In the genomic region with DNA sequence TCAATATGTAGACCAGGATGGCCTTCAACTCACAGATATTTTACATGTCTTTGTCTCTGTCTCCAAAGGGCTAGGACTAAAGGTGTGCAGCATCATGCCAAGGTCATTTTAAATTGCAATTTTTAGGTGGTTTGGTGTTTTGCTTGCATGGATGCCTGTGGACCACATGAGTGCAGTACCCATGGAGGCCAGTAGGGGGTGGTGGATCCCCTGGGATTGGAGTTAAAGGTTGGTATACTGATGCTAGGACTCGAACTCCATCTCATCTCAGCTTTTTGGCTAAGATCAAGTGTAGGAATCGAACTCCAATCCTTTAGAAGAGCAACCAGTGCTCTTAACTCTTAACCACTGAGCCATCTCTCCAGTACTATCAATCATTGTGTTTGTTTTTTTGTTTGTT, we compare ENCODE assay signal across 9 mouse cellular contexts. TPM values are rescaled to one million over a fixed set of nuclear protein-coding genes. Genes with fewer than 3 reads are reported as not detected.
DNase-seq lines count a peak whose midpoint lies in the region; ATAC-seq and TF ChIP-seq lines count a peak whose summit lies in the region.
"Had no signal": no experiment of that assay in that cellular context is flagged by ENCODE, and none has a peak within 500 bp of the region (broad histone marks: within the 10 kb centered on the region; RNA-seq: fewer than 3 reads in every experiment).

No protein-coding gene starts in this region.

- no peak for ATAC-seq in kidney, embryonic 15.5 days (replicated peaks; ENCODE audit: low FRiP score)

- DNase-seq in kidney, adult 18-20 months = peak; percentile 71
- DNase-seq in ES-E14 (ENCODE audit: low read depth, low spot score) = peak; percentile 63
- peak; percentile 47 to 84 for DNase-seq in kidney, postnatal 36 days
- peak; percentile 58 for DNase-seq in spleen, adult 12 weeks (ENCODE audit: low spot score)
- no peak for DNase-seq in left cerebral cortex, postnatal 10 days (ENCODE audit: extremely low spot score in 1 of 2, low spot score in 2 of 2)

- H3K36me3 ChIP-seq in kidney, embryonic 15.5 days = no peaks in the 10 kb centered on the region
- H3K36me3 ChIP-seq in ES-E14 (ENCODE audit: control insufficient read depth, insufficient read depth, low read length, poor library complexity, severe bottlenecking) = no peaks in the 10 kb centered on the region
- H3K36me3 ChIP-seq: heart, embryonic 13.5 days had no signal

- no peak overlapping the region for H3K27ac ChIP-seq in kidney, embryonic 15.5 days
- no peak overlapping the region for H3K27ac ChIP-seq in ES-E14 (ENCODE audit: insufficient read depth, low read depth, low read length, poor library complexity, severe bottlenecking)
- H3K27ac ChIP-seq in bone marrow, adult 2 months (ENCODE audit: control insufficient read depth, insufficient read depth, low read depth, low read length, poor library complexity) = no peak overlapping the region; the same call in 1 of the 2 replicates
- H3K27ac ChIP-seq: heart, embryonic 13.5 days had no signal

- intact Hi-C loops in left cerebral cortex, postnatal 10 days (cut with DNase I) = no loop called here

- no peak overlapping the region for H3K4me3 ChIP-seq in kidney, embryonic 15.5 days (replicated peaks)
- H3K4me3 ChIP-seq in ES-E14 (ENCODE audit: insufficient read depth in 1 of 2, low read depth in 1 of 2, low read length in 2 of 2, poor library complexity in 1 of 2, severe bottlenecking in 1 of 2) = no peak overlapping the region
- H3K4me3 ChIP-seq in bone marrow, adult 2 months (replicated peaks; ENCODE audit: control insufficient read depth, low read depth, low read length) = no peak overlapping the region
- H3K4me3 ChIP-seq: heart, embryonic 13.5 days; myocyte had no signal

- H3K9me3 ChIP-seq in kidney, embryonic 15.5 days (replicated peaks) = no peaks in the 10 kb centered on the region
- H3K9me3 ChIP-seq in ES-E14 (ENCODE audit: control insufficient read depth, insufficient read depth, low read depth, low read length) = no peaks in the 10 kb centered on the region
- H3K9me3 ChIP-seq: heart, embryonic 13.5 days had no signal

- H3K4me2 ChIP-seq in kidney, embryonic 15.5 days = no peak overlapping the region
- H3K4me2 ChIP-seq: heart, embryonic 13.5 days had no signal

- H3K27me3 ChIP-seq in kidney, embryonic 15.5 days = no peaks in the 10 kb centered on the region
- H3K27me3 ChIP-seq: heart, embryonic 13.5 days had no signal

- peak; percentile 84 for TF ChIP-seq CTCF in bone marrow, adult 2 months (IDR thresholded peaks at IDR 0.05; ENCODE audit: control insufficient read depth, insufficient read depth, low read length)

- no peak for TF ChIP-seq POLR2A in bone marrow, adult 2 months (IDR thresholded peaks at IDR 0.05; ENCODE audit: borderline replicate concordance, control insufficient read depth, low read depth, low read length)

- WGBS in kidney, embryonic 15.5 days = 49% methylated on average over 2 of the region's 2 CpGs
- WGBS in bone marrow, adult 2 months = 30% methylated on average over 2 of the region's 2 CpGs

- in situ Hi-C loops in ES-E14 (cut with MboI; ENCODE audit: low sequenced_read_pairs in 2 of 2, unreplicated experiment in 2 of 2) = no loop called here

- H3K9ac ChIP-seq in kidney, embryonic 15.5 days = no peak overlapping the region
- no peak overlapping the region for H3K9ac ChIP-seq in ES-E14 (ENCODE audit: insufficient read depth, low read depth, low read length, poor library complexity, severe bottlenecking)
- H3K9ac ChIP-seq: heart, embryonic 13.5 days had no signal

- no peaks in the 10 kb centered on the region for H3K4me1 ChIP-seq in kidney, embryonic 15.5 days
- H3K4me1 ChIP-seq in ES-E14 (ENCODE audit: control insufficient read depth in 2 of 2, insufficient read depth in 2 of 2, low read length in 2 of 2, poor library complexity in 1 of 2) = peaks cover 1 to 8% of the 10 kb centered on the region in 2 experiments; a peak in 3 of 4 replicates
- no peaks in the 10 kb centered on the region; the same call in 1 of the 2 replicates for H3K4me1 ChIP-seq in bone marrow, adult 2 months (ENCODE audit: control insufficient read depth, insufficient read depth, low read length)
- H3K4me1 ChIP-seq: heart, embryonic 13.5 days had no signal

TF ChIP-seq in ES-E14, 5 proteins besides CTCF, POLR2A, EP300 and RAD21:
- TF ChIP-seq ZC3H11A (IDR thresholded peaks at IDR 0.05; ENCODE audit: borderline replicate concordance, low read depth, low read length) (peak; percentile 88; the same call in 1 of the 2 replicates), HCFC1 (IDR thresholded peaks at IDR 0.05; ENCODE audit: borderline replicate concordance, insufficient read depth, low read length) (no peak)

RNA-seq across cellular contexts. Expression of gene Rai1, which starts 20.2 kb away (rescaled TPM):
- 21.4 and 23.4 TPM in 2 replicates for polyA plus RNA-seq in kidney, embryonic 15.5 days (2015; fragmentation: Nextera tagmentation; extraction: Ambion mirVana)
- 15.5 and 21.0 TPM in 2 replicates for total RNA-seq in ES-E14 (2012; rRNA removed)
- polyA plus RNA-seq in bone marrow, adult 2 months (2011; ENCODE audit: insufficient read depth, insufficient read length, low replicate concordance, missing spikeins) = 21.7 and 26.8 TPM in 2 replicates
- 10 to 100 TPM; 61.9 to 68.5 TPM for total RNA-seq in left cerebral cortex, postnatal 10 days (2021)

RNA-seq across cellular contexts. Expression of gene Pemt, which starts 38.3 kb away (rescaled TPM):
- 12.6 and 13.0 TPM in 2 replicates for polyA plus RNA-seq in kidney, embryonic 15.5 days (2015; fragmentation: Nextera tagmentation; extraction: Ambion mirVana)
- 17.5 and 18.9 TPM in 2 replicates for total RNA-seq in ES-E14 (2012; rRNA removed)
- polyA plus RNA-seq in bone marrow, adult 2 months (2011; ENCODE audit: insufficient read depth, insufficient read length, low replicate concordance, missing spikeins) = 3.7 TPM in 1 of 2 replicates, not detected in the other
- 1 to 10 TPM; 6.7 to 8.0 TPM for total RNA-seq in left cerebral cortex, postnatal 10 days (2021)

Comparison
In these comparisons a context has a peak if more than half of its experiments do, and no peak if none do; other contexts are left out.
1. DNase-seq: peak in kidney, adult 18-20 months (single experiment), ES-E14 (single experiment), kidney, postnatal 36 days (2 of 2) and spleen, adult 12 weeks (single experiment); none in left cerebral cortex, postnatal 10 days (0 of 2).